Mouse (Mus musculus) stomach, postnatal 0 days (tissue): ENCODE measurements around the gene Colq.

ENCODE experiments used
- CTCF ChIP-seq: IDR thresholded peaks from 2 replicates; pipeline ENCODE4 v1.5.1; 2016; ENCODE audit warnings: antibody characterized with exemption, low read depth, mild to moderate bottlenecking, moderate library complexity
- EP300 ChIP-seq: optimal IDR thresholded peaks from 2 replicates; pipeline ENCODE3; 2016; ENCODE audit warnings: antibody characterized with exemption

DNA sequence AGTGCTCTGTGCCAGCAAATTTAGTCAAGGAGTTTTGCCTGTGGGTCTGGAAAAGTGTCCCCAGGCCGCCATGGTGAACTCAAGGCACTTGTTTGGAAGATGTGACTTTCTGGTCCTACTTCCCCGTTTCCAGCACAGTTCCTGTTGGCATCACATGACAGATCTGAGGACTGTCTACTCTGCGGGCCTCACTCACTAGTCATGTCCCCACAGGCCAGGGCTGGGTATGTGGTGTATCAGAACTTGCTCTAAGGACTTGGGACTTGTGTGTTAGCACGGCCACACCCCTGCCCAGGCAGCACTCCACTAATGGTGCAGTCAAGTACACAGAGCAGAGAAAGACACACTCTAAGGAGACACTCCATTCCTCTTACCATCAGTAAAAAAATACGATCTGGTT lies 108.7 kb downstream of the Colq start:
- TF ChIP-seq CTCF (no peak), EP300 (no peak)
